Mouse (Mus musculus): ENCODE data around the gene Rnf114.

Gene Rnf114

DNA sequence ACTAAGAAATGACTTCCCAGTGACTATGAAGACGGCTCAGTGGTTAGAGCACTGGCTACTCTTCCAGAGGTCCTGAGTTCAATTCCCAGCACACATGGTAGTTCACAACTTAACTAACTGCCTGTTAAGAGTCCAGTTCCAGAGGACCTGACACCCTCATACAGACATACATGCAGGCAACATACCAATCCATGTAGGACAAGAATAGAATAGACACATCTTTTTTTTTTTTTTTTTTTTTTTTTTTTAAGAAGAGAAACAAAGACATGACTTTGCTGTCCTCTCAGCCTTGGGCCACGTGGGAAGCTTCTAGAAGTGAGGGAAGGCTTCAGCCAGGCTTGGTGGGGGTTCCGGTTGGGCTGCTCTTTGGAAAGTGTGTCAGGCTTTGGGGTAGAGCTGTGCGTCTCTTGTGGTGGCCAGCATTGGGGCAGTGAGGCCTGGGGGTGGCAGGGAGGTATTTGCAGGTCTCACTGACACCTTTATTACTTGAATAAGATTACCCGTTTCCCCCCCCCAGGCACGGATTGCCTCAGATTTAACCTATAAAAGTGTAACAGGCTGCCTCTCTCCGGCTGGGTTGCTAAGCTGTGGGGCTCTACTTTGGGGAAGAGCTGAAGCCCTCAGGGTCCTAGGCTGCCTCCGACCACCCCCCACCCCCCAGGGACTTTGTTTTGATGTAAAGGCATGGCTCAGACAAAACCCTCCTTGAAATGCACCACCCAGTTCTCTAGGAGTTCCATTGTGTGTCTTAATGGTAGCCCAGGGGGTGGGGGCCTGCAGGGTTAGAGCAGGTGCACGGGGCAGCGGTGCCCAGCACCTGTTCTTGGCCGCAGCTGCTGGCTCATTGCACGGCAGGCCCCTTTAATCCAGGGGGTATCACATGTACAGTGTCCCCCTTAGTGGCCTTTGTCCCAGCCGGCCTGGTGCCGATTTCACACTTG is 47.4 kb downstream of the Rnf114 start:
- no peak for DNase-seq (ENCODE audit: low read depth, low spot score)

- DNase-seq (ENCODE audit: low read depth, low spot score), result no peak
These were observed 48.1 kb downstream of the Rnf114 start for GRCm38 (mm10) chr2:167540477-167541110.

- DNase-seq (ENCODE audit: low read depth, low spot score), result no peak
These were observed 48.9 kb downstream of the Rnf114 start for GRCm38 (mm10) chr2:167541324-167541723.

GRCm38 (mm10) chr2:167541761-167542160 is 49.3 kb downstream of the Rnf114 start:
- DNase-seq (ENCODE audit: low read depth, low spot score), result no peak

DNA sequence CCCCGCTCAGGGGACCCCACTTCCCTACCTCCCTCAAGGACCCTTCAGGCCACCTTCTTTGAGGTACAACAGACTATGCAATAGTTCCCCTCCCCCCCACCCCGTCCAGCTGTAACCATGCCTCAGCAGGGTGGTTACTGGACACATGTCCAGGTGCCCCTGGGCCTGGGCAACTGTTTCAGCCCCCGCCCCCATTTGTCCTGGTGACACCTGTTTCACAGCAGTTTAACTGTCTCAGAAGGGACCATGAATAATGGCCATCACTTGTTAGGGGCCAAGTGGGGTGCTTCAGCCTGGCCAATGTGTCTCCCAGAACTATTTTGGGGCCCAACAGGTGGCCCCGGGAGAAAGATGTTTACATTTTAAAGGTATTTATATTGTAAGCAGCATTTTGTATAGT is 49.9 kb downstream of the Rnf114 start:
- no peak for DNase-seq (ENCODE audit: low read depth, low spot score)

- no peak for DNase-seq (ENCODE audit: low read depth, low spot score)
These were observed 50.9 kb downstream of the Rnf114 start for GRCm38 (mm10) chr2:167543121-167544003.

- DNase-seq (ENCODE audit: low read depth, low spot score), result no peak
These were observed 51.5 kb downstream of the Rnf114 start for GRCm38 (mm10) chr2:167544004-167544356.

DNA sequence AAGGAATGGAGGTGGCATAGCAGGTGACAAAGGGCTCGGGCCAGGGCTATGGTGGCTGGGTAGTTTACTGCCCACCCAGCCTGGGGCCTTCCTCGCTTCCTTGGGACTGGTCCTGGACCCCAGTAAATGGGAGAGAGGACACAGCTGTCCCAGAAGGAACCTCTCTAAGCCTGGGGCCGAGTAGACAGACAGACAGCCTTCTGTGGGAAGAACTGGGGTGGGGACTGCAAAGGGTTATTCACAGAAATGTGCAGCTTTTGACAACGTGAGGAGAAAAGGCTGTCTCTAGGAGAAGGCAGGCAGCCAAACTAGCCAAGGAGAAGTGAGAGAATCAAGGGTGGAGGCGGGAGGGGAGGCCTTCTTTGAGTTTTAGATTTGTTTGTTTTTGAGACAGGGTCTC is 52.0 kb downstream of the Rnf114 start:
- DNase-seq (ENCODE audit: low read depth, low spot score), result no peak

DNA sequence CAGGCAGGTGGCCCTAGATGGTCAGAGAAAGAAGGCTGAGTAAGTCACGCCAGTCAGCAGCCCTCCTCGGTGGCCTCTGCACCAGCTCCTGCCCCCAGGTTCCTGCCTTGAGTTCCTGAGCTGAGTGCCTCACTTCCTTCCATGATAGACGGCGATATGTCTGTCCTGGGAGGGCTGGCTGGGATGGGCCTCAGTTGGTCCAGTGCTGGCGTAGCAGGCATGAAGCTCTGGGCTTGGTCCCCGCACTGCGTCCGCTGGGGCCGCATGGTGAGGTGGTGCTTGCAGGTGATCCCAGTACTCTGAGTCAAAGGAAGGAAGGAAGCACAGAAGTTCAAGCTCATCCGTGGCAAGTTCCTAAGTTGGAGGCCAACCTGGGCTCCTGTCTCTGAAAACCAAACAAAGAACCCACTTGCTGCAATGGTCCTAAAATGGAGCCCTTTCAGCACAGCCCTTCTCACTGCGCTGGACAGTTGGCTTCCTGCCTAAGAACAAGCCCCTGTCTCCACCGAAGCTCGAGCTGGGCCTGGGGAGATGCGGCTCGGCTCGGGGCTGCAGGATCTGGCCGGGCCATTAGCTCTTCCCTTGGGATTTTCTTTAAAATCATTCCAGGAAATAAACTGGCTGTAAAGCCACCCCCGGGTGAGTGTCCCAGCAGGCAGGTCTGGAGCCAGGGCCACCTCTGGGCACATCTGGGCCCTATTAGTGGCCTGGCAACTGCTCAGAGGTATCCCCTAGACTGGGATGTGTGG is 54.2 kb downstream of the Rnf114 start:
- DNase-seq (ENCODE audit: low read depth, low spot score), result no peak

DNA sequence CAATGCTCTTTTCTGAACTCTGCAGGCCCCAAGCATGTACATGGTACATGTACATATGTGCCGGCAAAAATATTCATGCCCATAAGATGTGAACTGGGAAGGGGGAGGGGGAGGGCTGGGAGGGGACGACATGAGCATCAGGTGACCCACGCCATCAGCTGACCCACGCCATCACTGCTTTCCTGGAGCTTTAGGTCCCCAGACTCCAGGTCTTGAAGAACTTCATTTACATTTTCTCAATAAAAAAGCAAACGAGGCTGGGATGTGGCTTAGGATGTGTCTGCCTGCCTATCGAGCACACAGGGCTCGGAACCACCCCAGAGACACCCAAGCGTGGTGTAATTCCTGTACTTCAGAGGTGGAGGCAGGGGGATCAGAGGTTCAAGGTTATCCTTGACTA is 55.0 kb downstream of the Rnf114 start:
- no peak for DNase-seq (ENCODE audit: low read depth, low spot score)

DNA sequence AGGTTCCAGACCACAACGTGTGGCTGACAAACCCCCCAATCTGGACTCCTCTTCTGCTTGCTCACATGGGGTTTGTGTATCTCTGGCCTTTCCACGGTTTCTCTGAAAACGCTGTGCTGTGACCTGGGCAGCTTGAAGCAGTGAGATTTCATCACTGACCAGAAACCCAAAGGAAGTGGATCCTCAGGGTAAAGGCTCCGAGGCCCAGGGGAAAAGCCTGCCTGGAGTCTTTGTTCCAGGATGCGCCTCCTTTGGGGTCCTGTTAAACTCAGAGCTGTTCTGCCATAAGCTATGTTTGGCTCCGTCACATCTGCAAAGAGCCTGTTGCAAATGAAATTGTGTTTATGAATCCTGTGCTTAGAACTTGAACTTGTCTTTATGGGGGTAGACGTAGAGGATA is 56.5 kb downstream of the Rnf114 start:
- DNase-seq (ENCODE audit: low read depth, low spot score), result no peak

- no peak for DNase-seq (ENCODE audit: low read depth, low spot score)
These were observed 58.0 kb downstream of the Rnf114 start for GRCm38 (mm10) chr2:167550341-167550854.

DNA sequence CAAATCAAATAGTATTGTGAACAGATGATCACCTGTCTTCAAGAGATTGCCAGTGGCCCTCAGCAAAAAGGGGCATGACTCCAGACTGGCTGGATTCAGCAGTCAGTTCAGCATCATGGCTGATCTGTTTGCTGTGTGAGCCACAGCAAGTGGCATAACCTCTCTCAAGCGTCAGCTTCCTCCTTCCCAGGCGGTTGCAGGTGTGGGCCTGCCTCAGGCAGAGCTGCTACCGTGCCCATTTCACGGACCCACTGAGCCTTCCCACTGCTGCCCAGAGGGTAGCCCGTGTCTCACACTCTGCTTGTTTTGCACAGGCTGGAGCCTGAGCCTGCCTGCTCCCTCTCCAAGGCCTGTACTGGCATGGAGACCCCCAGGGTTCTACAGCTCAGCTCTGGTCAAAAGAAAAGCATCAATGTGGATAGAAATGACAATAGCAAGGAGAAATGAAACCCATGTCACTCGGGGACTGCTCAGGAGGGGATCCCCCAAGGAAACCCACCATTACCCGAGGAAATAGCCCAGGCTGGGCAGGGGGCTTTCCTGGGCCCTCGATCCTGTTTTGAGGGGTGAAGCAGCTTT is 59.0 kb downstream of the Rnf114 start:
- DNase-seq (ENCODE audit: low read depth, low spot score), result no peak

GRCm38 (mm10) chr2:167552292-167552691 is 59.8 kb downstream of the Rnf114 start:
- DNase-seq (ENCODE audit: low read depth, low spot score), result no peak

GRCm38 (mm10) chr2:167552927-167553402 is 60.5 kb downstream of the Rnf114 start:
- DNase-seq (ENCODE audit: low read depth, low spot score), result no peak

DNA sequence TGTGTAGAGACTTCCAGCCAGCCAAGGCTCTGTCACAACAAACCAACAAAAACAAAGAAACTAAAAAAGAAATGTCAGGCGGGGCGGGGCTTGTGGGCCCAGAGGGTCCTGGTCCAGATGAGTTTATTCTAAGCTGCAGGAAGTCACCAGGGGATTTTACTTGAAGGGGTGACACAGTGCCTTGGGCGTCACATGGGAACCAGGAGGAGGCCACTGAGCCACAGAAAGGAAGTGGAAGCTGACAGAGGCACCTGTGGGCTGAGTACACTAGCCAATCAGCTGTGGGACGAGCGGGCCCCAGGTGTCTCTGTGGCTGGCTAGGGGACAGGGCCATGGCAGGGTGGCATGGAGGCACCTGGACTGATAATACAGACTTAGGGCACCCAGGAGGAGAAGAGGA is 63.3 kb downstream of the Rnf114 start:
- no peak for DNase-seq (ENCODE audit: low read depth, low spot score)

GRCm38 (mm10) chr2:167559413-167559812 is 67.0 kb downstream of the Rnf114 start:
- no peak for DNase-seq (ENCODE audit: low read depth, low spot score)

DNA sequence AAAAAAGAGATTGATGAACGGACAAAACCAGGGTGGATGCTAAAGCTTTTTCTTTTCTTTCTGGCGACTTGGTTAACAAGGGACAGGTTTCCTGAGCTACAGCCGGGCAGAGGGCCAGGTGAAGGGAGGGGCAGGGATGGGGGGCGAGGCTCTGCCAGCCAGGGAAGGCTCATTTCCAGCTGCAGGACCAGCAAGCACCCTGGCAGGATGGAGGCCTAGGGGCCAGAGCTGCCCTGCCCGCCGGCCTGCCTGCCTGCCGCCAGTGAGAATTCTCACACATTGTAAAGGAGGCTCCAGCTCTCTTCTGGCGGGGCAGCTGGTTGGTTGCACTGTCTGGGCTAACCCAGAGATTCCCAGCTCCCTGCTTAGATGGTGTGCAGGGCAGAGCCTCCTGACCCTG is 69.7 kb downstream of the Rnf114 start:
- DNase-seq (ENCODE audit: low read depth, low spot score), result no peak

DNA sequence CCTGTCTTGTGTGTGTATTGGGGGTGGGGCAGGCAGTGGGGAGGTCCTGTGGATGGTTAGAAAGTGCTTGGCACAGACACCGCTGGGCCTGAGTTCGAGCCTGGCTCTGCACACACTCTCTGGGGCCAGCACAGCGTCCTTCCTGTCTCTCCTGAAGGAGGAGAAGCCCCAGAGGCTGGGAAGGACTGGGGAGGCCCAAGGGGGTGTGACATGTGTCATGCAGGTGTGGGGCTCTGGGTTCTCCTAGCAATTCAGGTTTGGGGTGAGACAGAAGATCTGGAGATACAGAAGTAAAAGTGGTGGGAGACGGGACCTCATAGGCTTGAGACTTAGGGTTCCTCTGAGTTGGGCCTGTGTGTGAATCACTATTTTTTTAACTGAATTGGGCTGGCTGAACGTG is 70.6 kb downstream of the Rnf114 start:
- DNase-seq (ENCODE audit: low read depth, low spot score), result no peak

DNA sequence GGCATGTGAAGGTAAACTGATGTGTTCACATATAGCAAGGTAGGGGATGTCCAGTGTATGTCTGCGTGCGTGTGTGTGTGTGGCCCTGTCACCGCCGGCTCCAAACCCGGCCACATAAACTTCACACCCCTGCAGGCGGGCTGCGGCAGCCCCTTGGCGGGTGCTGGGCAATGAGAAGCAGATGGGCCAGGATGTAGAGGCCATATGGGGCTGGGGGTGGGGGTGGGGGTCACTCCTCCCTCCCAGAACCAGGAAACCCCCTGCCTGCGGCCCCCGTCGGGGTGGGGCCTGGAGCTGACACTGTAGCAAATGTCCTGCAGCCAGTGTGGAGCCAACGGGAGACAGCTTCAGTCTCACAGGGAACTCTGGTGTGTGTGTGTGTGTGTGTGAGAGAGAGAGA is 71.3 kb downstream of the Rnf114 start:
- no peak for DNase-seq (ENCODE audit: low read depth, low spot score)
